Mouse (Mus musculus) midbrain, embryonic 13.5 days (tissue): ENCODE measurements at regions not wholly inside any gene's neighbourhood (a gene's known extent, or its start where the extent isn't known, plus 50 kb on each side); places are given as distances from the start of the nearest gene placed in this dataset.
"Not testable (repeated sequence)": the region's sequence is repeated elsewhere in the genome, so short reads cannot be mapped to it uniquely, and the experiment has no call there.

Experiments used
- ATAC-seq: fragments of 200-750 bp; cut with Nextera tagmentation; 2 replicates; pipeline ENCODE4 v1.8.0; 2017; ENCODE audit warnings: mild to moderate bottlenecking, moderate TSS enrichment, moderate library complexity
- H3K27ac ChIP-seq: fragments of 300-500 bp; sonication (generic); 2 replicates; pipeline ENCODE4 v1.5.1; 2015; ENCODE audit warnings: inconsistent platforms, mild to moderate bottlenecking, moderate library complexity
- H3K27me3 ChIP-seq: fragments of 300-500 bp; sonication (generic); 2 replicates; pipeline ENCODE4 v1.6.1; 2015; ENCODE audit warnings: mild to moderate bottlenecking, inconsistent platforms
- H3K36me3 ChIP-seq: fragments of 300-500 bp; sonication (generic); 2 replicates; pipeline ENCODE4 v1.6.1; 2015; ENCODE audit warnings: mild to moderate bottlenecking, inconsistent platforms
- H3K4me1 ChIP-seq: fragments of 300-500 bp; sonication (generic); replicated peaks from 2 replicates; pipeline ENCODE4 v1.6.1; 2015; ENCODE audit warnings: inconsistent platforms
- H3K4me2 ChIP-seq: fragments of 300-500 bp; sonication (generic); replicated peaks from 2 replicates; pipeline ENCODE4 v1.6.1; 2015; ENCODE audit warnings: moderate library complexity, mild to moderate bottlenecking, inconsistent platforms
- H3K4me3 ChIP-seq: fragments of 300-500 bp; sonication (generic); replicated peaks from 2 replicates; pipeline ENCODE4 v1.5.1; 2015; ENCODE audit warnings: mild to moderate bottlenecking, inconsistent platforms
- H3K9ac ChIP-seq: fragments of 300-500 bp; sonication (generic); replicated peaks from 2 replicates; pipeline ENCODE4 v1.6.1; 2015; ENCODE audit warnings: mild to moderate bottlenecking, inconsistent platforms
- H3K9me3 ChIP-seq: fragments of 300-500 bp; sonication (generic); 2 replicates; pipeline ENCODE4 v1.6.1; 2016; ENCODE audit warnings: mild to moderate bottlenecking, inconsistent platforms
- WGBS: fragments of 180-500 bp; shearing (Covaris S2); methylation state at CpG from one replicate; pipeline ENCODE4 v1.1.7; 2015; 5-methylcytosine and 5-hydroxymethylcytosine counted together

DNA sequence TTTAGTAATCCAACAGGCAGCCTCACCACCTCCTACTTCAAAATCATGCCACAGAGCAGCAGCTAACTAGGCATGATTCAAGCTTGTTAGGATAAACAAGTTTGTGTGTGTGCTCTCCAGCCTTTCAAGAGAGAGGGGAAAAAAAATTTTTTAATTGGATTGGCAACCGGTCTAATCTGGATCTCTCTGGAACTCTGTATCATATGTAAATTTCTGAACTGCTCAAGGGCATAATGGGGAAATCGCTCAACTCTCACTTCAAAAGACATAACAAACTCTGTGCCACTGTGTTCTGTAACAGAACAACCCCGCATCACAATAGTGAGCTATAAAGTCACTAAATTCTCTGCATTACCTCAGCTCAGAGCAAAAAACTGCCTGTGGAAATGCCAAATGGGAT is 147.9 kb upstream of the Krtap11-1 start:
- Histone ChIP-seq H3K4me1 (no peaks in the 10 kb centered on the region), H3K4me2 (no peak overlapping the region), H3K4me3 (no peak overlapping the region), H3K9me3 (no peaks in the 10 kb centered on the region), H3K9ac (no peak overlapping the region), H3K27ac (no peak overlapping the region), H3K27me3 (no peaks in the 10 kb centered on the region), H3K36me3 (no peaks in the 10 kb centered on the region)
- 63% methylated on average over 3 of the region's 3 CpGs for WGBS
- no peak for ATAC-seq

DNA sequence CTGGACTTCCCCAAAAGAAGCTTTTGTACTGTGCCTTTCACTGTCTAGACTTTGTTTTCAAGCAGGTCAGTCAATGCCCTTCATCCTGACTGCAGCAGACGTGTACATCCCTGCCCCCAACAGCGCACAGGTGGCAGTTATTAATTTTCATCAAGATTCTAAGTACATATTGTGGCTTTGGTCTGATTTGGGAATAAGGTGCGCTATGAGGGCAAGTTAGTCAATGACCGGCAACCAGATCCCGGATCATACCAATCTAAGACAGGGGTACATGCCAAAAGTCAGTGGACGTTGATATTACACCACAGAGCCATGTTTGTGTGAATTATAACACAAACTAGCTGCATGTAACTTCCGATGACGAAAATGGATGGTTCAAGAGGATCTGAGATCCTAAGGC is 144.7 kb upstream of the Krtap11-1 start:
- H3K4me3 ChIP-seq, H3K27ac ChIP-seq, H3K36me3 ChIP-seq, H3K27me3 ChIP-seq, H3K4me2 ChIP-seq, H3K4me1 ChIP-seq, H3K9ac ChIP-seq, ATAC-seq: not testable (repeated sequence)
- WGBS: 82% methylated on average over 8 of the region's 8 CpGs
- peaks cover 12% of the 10 kb centered on the region for H3K9me3 ChIP-seq

DNA sequence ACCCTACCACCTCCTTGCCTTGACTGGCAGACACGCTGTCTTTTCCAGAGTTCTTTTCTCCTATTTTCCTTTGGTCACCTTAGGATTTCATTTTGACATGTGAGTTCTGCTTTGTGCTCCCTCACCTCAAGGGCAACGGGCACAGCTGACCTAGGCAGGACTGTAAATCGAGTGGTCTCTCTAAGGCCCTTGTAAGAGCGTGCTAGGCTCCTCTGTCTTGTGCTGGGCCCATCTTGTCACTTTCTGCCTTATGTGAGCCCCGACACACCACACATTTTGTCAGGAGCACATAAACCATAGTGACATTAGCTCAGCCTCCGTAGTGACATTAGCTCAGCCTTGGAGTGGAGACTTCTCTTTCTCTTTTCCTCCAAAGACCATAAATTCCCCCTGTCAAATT is 133.3 kb upstream of the Krtap11-1 start:
- no peak overlapping the region for H3K4me3 ChIP-seq
- peaks cover 5% of the 10 kb centered on the region for H3K4me1 ChIP-seq
- no peaks in the 10 kb centered on the region for H3K36me3 ChIP-seq
- no peak overlapping the region for H3K9ac ChIP-seq
- 91% methylated on average over 6 of the region's 6 CpGs for WGBS
- H3K9me3 ChIP-seq: no peaks in the 10 kb centered on the region
- no peak overlapping the region for H3K4me2 ChIP-seq
- H3K27me3 ChIP-seq: no peaks in the 10 kb centered on the region
- H3K27ac ChIP-seq: no peak overlapping the region
- no peak for ATAC-seq

DNA sequence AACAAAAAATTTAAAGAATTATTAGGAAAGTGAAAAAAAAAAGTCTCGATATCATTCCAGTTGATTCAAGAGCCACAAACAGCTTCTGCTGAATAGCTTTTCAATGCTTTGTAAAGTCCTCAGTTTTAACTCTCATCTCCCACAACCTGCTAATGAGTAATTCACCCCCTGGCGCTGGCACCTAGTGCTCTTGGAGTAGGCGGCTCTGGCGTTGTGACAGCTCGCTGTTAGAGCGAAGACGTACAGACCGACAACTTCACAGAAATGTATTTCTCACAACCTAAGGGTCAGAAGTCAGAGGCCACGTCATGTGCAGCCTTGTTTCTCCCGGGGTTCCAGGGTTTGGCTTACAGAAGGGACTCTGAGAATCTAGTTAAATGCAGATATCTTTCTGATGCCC is 132.2 kb upstream of the Krtap11-1 start:
- 78% methylated on average over 10 of the region's 10 CpGs for WGBS
- Histone ChIP-seq H3K4me3 (no peak overlapping the region), H3K4me1 (peaks cover 9% of the 10 kb centered on the region), H3K27me3 (no peaks in the 10 kb centered on the region), H3K27ac (no peak overlapping the region), H3K9me3 (no peaks in the 10 kb centered on the region), H3K9ac (no peak overlapping the region), H3K36me3 (no peaks in the 10 kb centered on the region), H3K4me2 (no peak overlapping the region)
- no peak for ATAC-seq

DNA sequence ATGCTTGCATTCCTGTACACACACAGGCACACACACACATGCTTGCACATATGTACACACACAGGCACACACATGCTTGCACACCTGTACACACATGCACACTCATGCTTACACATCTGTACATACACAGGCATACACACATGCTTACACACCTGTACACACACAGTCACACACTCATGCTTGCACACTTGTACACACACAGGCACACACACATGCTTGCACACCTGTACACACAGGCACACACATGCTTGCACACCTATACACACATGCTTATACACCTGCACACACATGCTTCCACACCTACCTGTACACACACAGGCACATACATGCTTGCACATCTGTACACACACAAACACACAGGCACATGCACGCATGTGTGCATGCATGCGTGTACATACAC is 131.4 kb upstream of the Krtap11-1 start:
- 95% methylated on average over 2 of the region's 2 CpGs for WGBS
- Histone ChIP-seq H3K4me1 (peaks cover 9% of the 10 kb centered on the region), H3K9ac (no peak overlapping the region), H3K27ac (no peak overlapping the region), H3K27me3 (no peaks in the 10 kb centered on the region), H3K4me3 (no peak overlapping the region), H3K4me2 (no peak overlapping the region), H3K36me3 (no peaks in the 10 kb centered on the region), H3K9me3 (no peaks in the 10 kb centered on the region)
- ATAC-seq: 0 out of 2 replicates have a peak, but pooled peaks have one; percentile 24

DNA sequence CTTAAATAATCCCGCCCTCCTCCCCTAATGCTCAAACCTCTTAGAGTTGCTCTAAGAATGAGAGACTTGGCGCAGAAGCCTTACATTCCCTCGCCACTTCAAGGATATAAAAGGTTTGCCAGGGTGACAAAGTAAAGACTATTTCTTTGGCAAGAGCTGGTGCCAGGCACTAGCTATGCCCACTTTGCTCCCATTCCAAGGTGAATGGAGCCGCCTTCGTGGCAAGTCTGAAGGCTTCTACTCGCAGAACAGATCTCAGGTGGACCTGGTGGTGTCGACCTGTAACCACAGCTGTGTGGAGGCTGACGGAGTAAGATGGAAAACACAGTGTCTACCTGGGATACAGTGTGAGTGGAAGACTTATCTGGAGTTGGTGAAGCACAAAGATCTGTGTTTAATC is 130.8 kb upstream of the Krtap11-1 start:
- Histone ChIP-seq H3K9me3 (no peaks in the 10 kb centered on the region), H3K27me3 (no peaks in the 10 kb centered on the region)
- 94% methylated on average over 8 of the region's 8 CpGs for WGBS

DNA sequence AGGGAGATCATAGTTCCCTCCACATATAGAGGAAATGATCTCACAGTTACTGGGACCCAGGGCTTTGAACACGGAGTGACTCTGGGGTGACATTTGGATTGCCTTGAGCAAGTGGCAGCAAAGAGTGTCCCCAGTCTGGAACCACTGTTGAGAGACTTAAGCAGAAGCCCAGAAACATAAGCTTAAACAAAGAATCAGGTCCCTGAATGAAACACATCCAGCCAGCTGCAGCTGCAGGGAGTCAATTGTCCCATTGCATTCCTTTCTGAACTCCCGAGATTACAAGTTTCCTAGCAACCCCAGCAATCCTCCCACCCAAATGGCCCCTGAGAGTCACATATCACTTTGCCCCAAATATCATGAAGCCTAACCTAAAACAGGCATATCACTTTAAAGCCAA is 128.7 kb upstream of the Krtap11-1 start:
- Histone ChIP-seq H3K9ac (no peak overlapping the region), H3K36me3 (no peaks in the 10 kb centered on the region), H3K4me3 (no peak overlapping the region), H3K4me2 (no peak overlapping the region), H3K9me3 (no peaks in the 10 kb centered on the region), H3K4me1 (peaks cover 9% of the 10 kb centered on the region), H3K27me3 (no peaks in the 10 kb centered on the region), H3K27ac (no peak overlapping the region)
- no peak for ATAC-seq
- WGBS: 1% methylated on average over 2 of the region's 2 CpGs

More for the DNA sequence above, 130.8 kb upstream of the Krtap11-1 start:
- Histone ChIP-seq H3K4me3 (no peak overlapping the region), H3K36me3 (no peaks in the 10 kb centered on the region), H3K9ac (no peak overlapping the region), H3K27ac (no peak overlapping the region), H3K4me2 (no peak overlapping the region), H3K4me1 (peaks cover 9% of the 10 kb centered on the region)
- ATAC-seq: no peak

DNA sequence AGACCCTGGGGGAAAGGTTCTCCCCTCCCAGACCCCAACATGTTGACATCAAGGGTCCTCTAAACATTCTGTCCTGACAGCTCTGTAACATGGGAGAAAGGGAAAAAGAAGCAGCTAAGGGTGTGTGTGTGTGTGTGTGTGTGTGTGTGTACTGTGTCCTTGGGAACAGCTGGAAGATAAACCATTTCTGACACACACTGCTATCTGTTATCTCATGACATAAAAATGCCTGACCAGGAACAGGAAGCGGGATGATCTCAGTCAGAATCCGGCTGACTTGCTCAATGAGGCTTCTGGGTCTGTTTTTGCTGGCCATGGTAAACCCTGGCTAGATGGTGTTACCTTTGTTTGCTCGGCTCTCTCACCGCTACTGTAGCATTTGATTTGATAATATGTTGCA is 124.8 kb upstream of the Krtap11-1 start:
- no peaks in the 10 kb centered on the region for H3K36me3 ChIP-seq
- no peak overlapping the region for H3K4me3 ChIP-seq
- peaks cover 9% of the 10 kb centered on the region for H3K4me1 ChIP-seq
- no peaks in the 10 kb centered on the region for H3K27me3 ChIP-seq
- WGBS: 83% methylated on average over 4 of the region's 4 CpGs
- H3K9ac ChIP-seq: no peak overlapping the region
- no peak for ATAC-seq
- H3K9me3 ChIP-seq: no peaks in the 10 kb centered on the region
- no peak overlapping the region for H3K4me2 ChIP-seq
- H3K27ac ChIP-seq: no peak overlapping the region

DNA sequence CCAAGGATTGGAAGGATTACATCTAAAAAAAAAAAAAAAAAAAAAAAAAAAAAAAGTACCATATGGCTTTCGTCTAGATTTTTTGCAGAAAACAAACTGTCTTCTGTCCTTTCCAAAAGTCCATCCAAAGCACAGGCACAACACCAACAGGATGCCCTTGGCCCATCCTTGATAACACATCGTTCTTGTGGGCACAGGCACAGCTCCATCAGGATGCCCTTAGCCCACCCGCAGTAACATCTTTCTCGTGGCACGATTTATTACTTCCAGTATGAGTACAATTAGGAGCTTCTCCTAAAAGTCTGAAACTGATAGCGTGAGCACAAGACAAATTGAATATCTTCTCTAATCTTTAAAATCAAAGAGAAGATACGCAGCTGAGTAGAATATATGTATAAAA is 124.4 kb upstream of the Krtap11-1 start:
- Histone ChIP-seq H3K9ac (no peak overlapping the region), H3K9me3 (no peaks in the 10 kb centered on the region), H3K4me3 (no peak overlapping the region), H3K27me3 (no peaks in the 10 kb centered on the region), H3K27ac (no peak overlapping the region), H3K36me3 (no peaks in the 10 kb centered on the region), H3K4me2 (no peak overlapping the region), H3K4me1 (peaks cover 9% of the 10 kb centered on the region)
- WGBS: 91% methylated on average over 7 of the region's 7 CpGs
- no peak for ATAC-seq

DNA sequence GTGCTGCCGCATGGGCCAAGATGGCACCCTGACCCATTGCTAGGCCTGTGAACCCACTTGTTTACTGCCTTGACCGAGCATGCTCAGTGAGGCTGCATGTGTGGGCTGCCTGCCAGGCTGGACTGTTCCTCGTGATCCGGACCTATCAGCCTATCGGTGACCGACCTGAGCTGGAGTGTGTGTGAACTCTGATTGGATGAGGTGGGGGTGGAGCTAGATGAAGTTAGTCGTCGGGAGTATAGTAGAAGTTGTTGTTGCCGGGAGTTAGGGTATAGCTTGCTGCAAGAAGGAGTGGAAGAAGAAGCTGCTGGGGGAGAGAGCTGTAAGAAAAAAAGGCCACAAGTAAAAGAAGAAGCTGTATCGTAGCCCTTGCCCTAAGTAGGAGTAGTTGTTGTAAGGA is 122.3 kb upstream of the Krtap11-1 start:
- Histone ChIP-seq H3K27me3 (no peaks in the 10 kb centered on the region), H3K36me3 (no peaks in the 10 kb centered on the region), H3K9me3 (no peaks in the 10 kb centered on the region), H3K4me3 (no peak overlapping the region), H3K9ac (no peak overlapping the region), H3K4me2 (no peak overlapping the region), H3K27ac (no peak overlapping the region), H3K4me1 (no peaks in the 10 kb centered on the region)
- no peak for ATAC-seq
- WGBS: 90% methylated on average over 10 of the region's 10 CpGs

DNA sequence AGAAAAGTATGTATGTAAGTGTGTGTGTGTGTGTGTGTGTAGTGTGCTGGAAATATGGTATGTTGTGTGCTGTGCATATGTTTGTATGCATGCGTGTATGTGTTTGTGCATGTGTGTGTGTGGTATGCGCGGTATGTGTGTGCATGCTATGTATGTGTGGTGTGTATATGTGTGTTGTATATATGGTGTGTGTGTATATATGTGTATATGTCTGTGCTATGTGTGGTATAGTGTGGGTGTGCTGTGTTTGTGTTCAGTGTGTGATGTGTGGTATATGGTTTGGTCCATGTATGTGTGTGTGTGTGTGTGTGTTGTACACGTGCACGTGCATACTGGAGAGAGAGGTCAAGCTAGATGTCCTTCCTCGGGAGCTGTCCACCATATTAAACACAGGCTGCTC is 108.5 kb upstream of the Krtap11-1 start:
- Histone ChIP-seq H3K4me2 (no peak overlapping the region), H3K36me3 (no peaks in the 10 kb centered on the region), H3K4me1 (peaks cover 4% of the 10 kb centered on the region; the same call in 1 of the 2 replicates), H3K9ac (no peak overlapping the region), H3K27me3 (no peaks in the 10 kb centered on the region), H3K27ac (no peak overlapping the region), H3K4me3 (no peak overlapping the region), H3K9me3 (no peaks in the 10 kb centered on the region)
- ATAC-seq: no peak
- WGBS: 95% methylated on average over 6 of the region's 6 CpGs

DNA sequence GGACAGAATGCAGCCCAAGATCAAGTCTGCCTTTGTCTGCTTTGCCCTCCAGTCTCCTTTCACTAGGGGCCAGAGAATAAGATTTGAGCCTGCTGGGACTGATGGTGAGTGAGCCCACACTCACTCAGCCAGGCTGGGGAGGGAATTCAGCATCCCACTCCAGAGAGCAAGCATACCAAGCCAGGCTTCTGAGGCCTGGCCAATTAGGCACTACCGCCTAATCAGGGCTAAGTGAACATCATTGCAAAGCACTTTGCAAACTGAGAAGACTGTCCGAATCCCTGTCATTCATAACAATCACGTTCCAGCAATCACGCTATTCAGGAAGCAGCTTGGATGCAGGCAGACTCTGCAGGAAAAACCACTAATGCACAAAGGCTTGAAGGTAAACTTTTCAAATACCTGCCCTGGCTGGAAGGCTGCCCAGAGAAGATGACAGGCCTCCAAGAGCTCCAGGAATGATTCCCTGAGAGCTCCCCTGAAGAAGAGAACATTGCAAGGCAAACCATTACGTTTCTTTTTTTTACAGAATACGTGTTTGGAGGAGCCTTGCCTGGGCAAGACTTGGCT is 107.5 kb upstream of the Krtap11-1 start:
- Histone ChIP-seq H3K27ac (no peak overlapping the region), H3K4me2 (no peak overlapping the region), H3K9ac (no peak overlapping the region), H3K4me3 (no peak overlapping the region), H3K4me1 (peaks cover 8% of the 10 kb centered on the region; the same call in 1 of the 2 replicates), H3K36me3 (no peaks in the 10 kb centered on the region), H3K9me3 (no peaks in the 10 kb centered on the region), H3K27me3 (no peaks in the 10 kb centered on the region)
- ATAC-seq: no peak
- WGBS: 72% methylated on average over 6 of the region's 6 CpGs

DNA sequence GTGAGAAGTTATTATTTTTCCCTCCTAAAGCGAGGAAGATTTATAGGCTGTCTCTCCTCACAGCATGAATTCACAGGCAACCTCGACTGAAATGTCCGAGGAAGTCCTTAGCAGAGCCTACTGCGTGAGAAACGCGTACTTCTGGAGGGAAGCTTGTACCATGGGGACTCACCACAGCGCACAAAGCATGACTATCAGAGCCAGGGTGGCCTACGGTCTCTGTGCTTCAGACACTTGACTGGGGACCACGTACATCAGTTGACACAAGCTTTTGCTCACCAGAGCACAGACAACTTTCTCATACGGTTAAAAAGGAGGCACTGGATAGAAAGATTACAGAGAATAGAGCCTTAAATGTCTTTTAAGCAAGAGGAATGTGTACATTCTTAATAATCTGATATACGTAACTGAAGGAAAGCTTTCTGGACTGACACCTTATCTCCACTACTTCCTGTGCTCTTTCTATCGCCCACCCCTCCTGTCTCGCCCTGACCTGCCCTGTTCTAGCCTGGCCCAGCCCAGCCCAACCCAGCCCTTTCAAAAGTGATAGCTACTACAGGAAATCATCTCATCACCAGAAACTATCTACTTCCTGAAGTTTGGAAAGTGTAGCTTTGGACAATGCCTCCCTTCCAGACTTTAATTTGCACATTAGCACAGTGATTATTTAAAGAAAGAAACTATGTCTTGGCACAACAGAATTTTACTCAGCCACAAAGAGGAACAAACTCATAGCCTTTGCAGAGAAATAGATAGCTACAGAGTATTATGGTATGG is 104.2 kb upstream of the Krtap11-1 start:
- Histone ChIP-seq H3K27ac (no peak overlapping the region), H3K36me3 (no peaks in the 10 kb centered on the region), H3K9ac (no peak overlapping the region), H3K4me2 (no peak overlapping the region), H3K27me3 (no peaks in the 10 kb centered on the region), H3K9me3 (no peaks in the 10 kb centered on the region), H3K4me1 (peaks cover 14% of the 10 kb centered on the region), H3K4me3 (no peak overlapping the region)
- ATAC-seq: no peak
- 83% methylated on average over 13 of the region's 13 CpGs for WGBS
